Mouse (Mus musculus) B cell, adult 62 days (primary cell): ENCODE measurements around the gene Olfr873. TPM values are rescaled to one million over a fixed set of nuclear protein-coding genes. Genes with fewer than 3 reads are reported as not detected.

Source experiments
- total RNA-seq: library from RNA; stranded (reverse); gene quantifications from 4 replicates; pipeline ENCODE4 v1.2.4, GENCODE M21; 2023

Olfr873 gene
- not detected in 4 replicates for total RNA-seq

GRCm38 (mm10) chr9:20298232-20298631 is at the start of gene Olfr873:
Gene Olfr873 (plus strand): TSS chr9:20298532.

GRCm38 (mm10) chr9:20282051-20282450 is 16.3 kb upstream of the Olfr873 start, which contains the start of gene Olfr39:
Gene Olfr39 (plus strand): TSS chr9:20282351.

GRCm38 (mm10) chr9:20335994-20336393 is 37.7 kb downstream of the Olfr873 start, which contains the start of gene Olfr18:
Gene Olfr18 (minus strand): TSS chr9:20336094.

Other genes starting within 250 kb of the Olfr873 start
- gene Olfr867, start 241.0 kb upstream of the Olfr873 start, total RNA-seq = not detected in 4 replicates
- gene Olfr868, start 199.9 kb upstream of the Olfr873 start, total RNA-seq = not detected in 4 replicates
- not detected in 4 replicates for gene Olfr869, start 169.5 kb upstream of the Olfr873 start, total RNA-seq
- not detected in 4 replicates for gene Olfr870, start 124.5 kb upstream of the Olfr873 start, total RNA-seq
- not detected in 4 replicates for gene Olfr871, start 86.3 kb upstream of the Olfr873 start, total RNA-seq
- not detected in 4 replicates for gene Olfr872, start 61.4 kb upstream of the Olfr873 start, total RNA-seq
- gene Olfr39, start 16.2 kb upstream of the Olfr873 start, total RNA-seq = not detected in 4 replicates
- gene Olfr18, start 37.6 kb downstream of the Olfr873 start, total RNA-seq = not detected in 4 replicates
- 7.0 to 9.7 TPM (median 8.4 TPM) in 4 replicates for gene Zfp560, start 86.6 kb downstream of the Olfr873 start, total RNA-seq
- gene Zfp26, start 161.6 kb downstream of the Olfr873 start, total RNA-seq = 38.5 to 46.5 TPM (median 44.3 TPM) in 4 replicates
- gene Zfp426, start 194.2 kb downstream of the Olfr873 start, total RNA-seq = 16.1 to 20.3 TPM (median 17.9 TPM) in 4 replicates
- gene Zfp266, start 222.9 kb downstream of the Olfr873 start, total RNA-seq = 29.1 to 32.0 TPM (median 30.4 TPM) in 4 replicates